Mouse (Mus musculus) MEL (cell line): ENCODE results near the gene D630003M21Rik.

Experiments
- CHD2 ChIP-seq: IDR thresholded peaks from 2 replicates; pipeline ENCODE4 v1.6.1; 2011; ENCODE audit warnings: low read length, improper control_type of control experiment
- CTCF ChIP-seq, 3 experiments: IDR thresholded peaks in 2 of 3; conservative IDR thresholded peaks in 1 of 3; 2 replicates each; pipeline ENCODE4 v1.5.1; 2011 to 2012; ENCODE audit warnings: low read length in 3 of 3, low read depth in 2 of 3, mild to moderate bottlenecking in 2 of 3, improper control_type of control experiment in 1 of 3, inconsistent platforms in 1 of 3, mixed read lengths in 1 of 3, moderate library complexity in 1 of 3; ENCODE audit not compliant: control insufficient read depth in 1 of 3, insufficient read depth in 1 of 3, poor library complexity in 1 of 3, severe bottlenecking in 1 of 3
- E2F4 ChIP-seq: IDR thresholded peaks from 2 replicates; pipeline ENCODE4 v1.6.1; 2011; ENCODE audit warnings: low read depth, low read length, improper control_type of control experiment, borderline replicate concordance
- EP300 ChIP-seq, 2 experiments: IDR thresholded peaks; 2 replicates each; pipeline ENCODE4 v1.6.1; 2011; ENCODE audit warnings: improper control_type of control experiment in 2 of 2, low read length in 2 of 2, low read depth in 1 of 2, mild to moderate bottlenecking in 1 of 2
- GABPA ChIP-seq: IDR thresholded peaks from 2 replicates; pipeline ENCODE4 v1.6.1; 2012; ENCODE audit warnings: low read depth, mild to moderate bottlenecking, inconsistent platforms, low read length, improper control_type of control experiment, moderate library complexity
- HCFC1 ChIP-seq: IDR thresholded peaks from 2 replicates; pipeline ENCODE4 v1.6.1; 2012; ENCODE audit warnings: low read depth, mild to moderate bottlenecking, inconsistent platforms, low read length, improper control_type of control experiment, moderate library complexity
- JUND ChIP-seq: IDR thresholded peaks from 2 replicates; pipeline ENCODE4 v1.6.1; 2011; ENCODE audit warnings: low read depth, mild to moderate bottlenecking, improper control_type of control experiment, low read length
- MAX ChIP-seq: IDR thresholded peaks from 2 replicates; pipeline ENCODE4 v1.6.1; 2011; ENCODE audit warnings: low read length, improper control_type of control experiment
- MAZ ChIP-seq: IDR thresholded peaks from 2 replicates; pipeline ENCODE4 v1.6.1; 2012; ENCODE audit warnings: low read depth, mild to moderate bottlenecking, inconsistent platforms, low read length, improper control_type of control experiment
- MEF2A ChIP-seq: IDR thresholded peaks from 2 replicates; pipeline ENCODE4 v1.6.1; 2014; ENCODE audit warnings: low read depth, mild to moderate bottlenecking, inconsistent platforms, low read length, improper control_type of control experiment; ENCODE audit not compliant: poor library complexity, insufficient replicate concordance, severe bottlenecking; ENCODE audit errors: extremely low read depth
- NRF1 ChIP-seq: IDR thresholded peaks from 2 replicates; pipeline ENCODE4 v1.6.1; 2014; ENCODE audit warnings: low read depth, mild to moderate bottlenecking, inconsistent platforms, low read length, improper control_type of control experiment, moderate library complexity; ENCODE audit not compliant: poor library complexity, insufficient read depth, severe bottlenecking
- POLR2A ChIP-seq, 2 experiments: IDR thresholded peaks; 2 replicates each; pipeline ENCODE4 v1.6.1; 2011 to 2012; ENCODE audit warnings: low read length in 2 of 2, mild to moderate bottlenecking in 2 of 2, control low read depth in 1 of 2, improper control_type of control experiment in 1 of 2, low read depth in 1 of 2, moderate library complexity in 1 of 2; ENCODE audit not compliant: control insufficient read depth in 1 of 2, insufficient read depth in 1 of 2, poor library complexity in 1 of 2
- RCOR1 ChIP-seq: IDR thresholded peaks from 2 replicates; pipeline ENCODE4 v1.6.1; 2012; ENCODE audit warnings: low read depth, mild to moderate bottlenecking, inconsistent platforms, low read length, improper control_type of control experiment
- ZKSCAN1 ChIP-seq: IDR thresholded peaks from 2 replicates; pipeline ENCODE4 v1.6.1; 2012; ENCODE audit warnings: low read depth, mild to moderate bottlenecking, inconsistent platforms, low read length, improper control_type of control experiment, moderate library complexity

- TF ChIP-seq MAZ (no peak), RCOR1 (no peak), HCFC1 (no peak), MAX (no peak), CTCF (IDR thresholded peaks at IDR 0.05 in 2 of 3, conservative IDR thresholded peaks at IDR 0.05 in 1 of 3; ENCODE audit: control insufficient read depth in 1 of 3, insufficient read depth in 1 of 3, low read depth in 2 of 3, low read length in 3 of 3, poor library complexity in 1 of 3, severe bottlenecking in 1 of 3) (no peak), GABPA (no peak), MEF2A (no peak), POLR2A (IDR thresholded peaks at IDR 0.05; ENCODE audit: control insufficient read depth in 1 of 2, insufficient read depth in 1 of 2, low read depth in 1 of 2, low read length in 2 of 2, poor library complexity in 1 of 2) (no peak), EP300 (IDR thresholded peaks at IDR 0.05; ENCODE audit: low read depth in 1 of 2, low read length in 2 of 2) (no peak), NRF1 (no peak), CHD2 (no peak), E2F4 (no peak), ZKSCAN1 (no peak), JUND (no peak)
Observed at GRCm38 (mm10) chr2:158250558-158250957, 21.5 kb upstream of the D630003M21Rik start.
